Mouse (Mus musculus): ENCODE results near the gene Fgfr2.

The Fgfr2 gene

GRCm38 (mm10) chr7:130260905-130261683 lies 2862.1 kb downstream of the Fgfr2 start:
- peak in 1 of 2 experiments; percentile 21 for DNase-seq

GRCm38 (mm10) chr7:130260060-130260459 lies 2863.1 kb downstream of the Fgfr2 start:
- DNase-seq = no peak

GRCm38 (mm10) chr7:130258704-130259295 lies 2864.3 kb downstream of the Fgfr2 start:
- DNase-seq = no peak

- no peak for DNase-seq
Measured at GRCm38 (mm10) chr7:130257991-130258703, 2865.0 kb downstream of the Fgfr2 start.

GRCm38 (mm10) chr7:130253264-130253663 lies 2869.9 kb downstream of the Fgfr2 start:
- no peak for DNase-seq

GRCm38 (mm10) chr7:130251936-130252523 lies 2871.1 kb downstream of the Fgfr2 start:
- no peak for DNase-seq

GRCm38 (mm10) chr7:130250994-130251393 lies 2872.2 kb downstream of the Fgfr2 start:
- no peak for DNase-seq

GRCm38 (mm10) chr7:130248403-130248802 lies 2874.7 kb downstream of the Fgfr2 start:
- DNase-seq = no peak

GRCm38 (mm10) chr7:130247831-130248230 lies 2875.3 kb downstream of the Fgfr2 start:
- DNase-seq = no peak

GRCm38 (mm10) chr7:130246483-130246882 lies 2876.7 kb downstream of the Fgfr2 start:
- no peak for DNase-seq

GRCm38 (mm10) chr7:130244545-130244944 lies 2878.6 kb downstream of the Fgfr2 start:
- no peak for DNase-seq

- DNase-seq = no peak
Measured at GRCm38 (mm10) chr7:130243811-130244210, 2879.3 kb downstream of the Fgfr2 start.

GRCm38 (mm10) chr7:130240191-130240590 lies 2883.0 kb downstream of the Fgfr2 start:
- no peak for DNase-seq

GRCm38 (mm10) chr7:130237244-130237643 lies 2885.9 kb downstream of the Fgfr2 start:
- DNase-seq = no peak

GRCm38 (mm10) chr7:130233777-130234176 lies 2889.4 kb downstream of the Fgfr2 start:
- DNase-seq = no peak

GRCm38 (mm10) chr7:130230034-130230433 lies 2893.1 kb downstream of the Fgfr2 start:
- DNase-seq = no peak

GRCm38 (mm10) chr7:130225227-130225626 lies 2897.9 kb downstream of the Fgfr2 start:
- no peak for DNase-seq

- DNase-seq = no peak
Measured at GRCm38 (mm10) chr7:130222633-130223354, 2900.4 kb downstream of the Fgfr2 start.

- no peak for DNase-seq
Measured at GRCm38 (mm10) chr7:130221661-130222387, 2901.3 kb downstream of the Fgfr2 start.

- peak; percentile 46 to 53 for DNase-seq
Measured at GRCm38 (mm10) chr7:130220627-130221026, 2902.5 kb downstream of the Fgfr2 start.

GRCm38 (mm10) chr7:130219844-130220243 lies 2903.3 kb downstream of the Fgfr2 start:
- DNase-seq = no peak

GRCm38 (mm10) chr7:130216272-130216671 lies 2906.9 kb downstream of the Fgfr2 start:
- no peak for DNase-seq
